Mouse (Mus musculus) urinary bladder, postnatal 4 days (tissue): ENCODE measurements at regions not wholly inside any gene's neighbourhood (a gene's known extent, or its start where the extent isn't known, plus 50 kb on each side); places are given as distances from the start of the nearest gene placed in this dataset.

Source experiments
- DNase-seq, 2 experiments: peaks; one replicate each; pipeline ENCODE4 v3.0.0; 2021 to 2022; ENCODE audit warnings: low spot score in 2 of 2

- no peak for DNase-seq
Measured at GRCm38 (mm10) chr4:54162308-54162707, 336.5 kb downstream of the Tmem38b start.

- no peak for DNase-seq
Measured at GRCm38 (mm10) chr4:54170202-54170931, 344.5 kb downstream of the Tmem38b start.

- no peak for DNase-seq
Measured at GRCm38 (mm10) chr4:54184213-54184612, 358.4 kb downstream of the Tmem38b start.

- DNase-seq = no peak
Measured at GRCm38 (mm10) chr4:54195734-54196133, 369.9 kb downstream of the Tmem38b start.

- DNase-seq = no peak
Measured at GRCm38 (mm10) chr4:54202440-54202839, 376.6 kb downstream of the Tmem38b start.

GRCm38 (mm10) chr4:54224572-54224971, 398.7 kb downstream of the Tmem38b start:
- no peak for DNase-seq
